Mouse (Mus musculus): ENCODE results near the gene Fam69a.
A peak's percentile ranks its signal among the peaks of the same experiment; 100 is the strongest.
"Not testable (repeated sequence)": the region's sequence is repeated elsewhere in the genome, so short reads cannot be mapped to it uniquely, and the experiment has no call there.

Fam69a gene

DNA sequence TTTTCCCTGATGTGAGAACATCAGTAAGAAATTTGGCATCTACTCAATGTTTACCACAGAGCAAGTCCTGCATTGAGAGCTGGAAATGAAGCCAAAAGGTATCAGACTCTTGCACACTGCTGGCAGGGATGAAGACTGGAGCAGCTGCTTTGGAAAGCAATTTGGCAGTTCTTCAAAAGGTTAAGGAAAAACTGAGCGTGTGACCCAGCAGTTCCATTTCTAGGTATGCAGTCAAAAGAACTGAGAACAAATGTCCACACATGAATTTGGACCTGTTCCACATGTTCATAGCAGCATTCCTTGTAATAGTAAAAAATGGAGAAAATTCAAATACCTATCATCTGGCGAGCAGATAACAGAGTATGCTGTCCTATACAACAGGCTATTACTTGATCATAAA lies 39.3 kb downstream of the Fam69a start:
- no peak for DNase-seq (ENCODE audit: low read depth, low spot score)

DNA sequence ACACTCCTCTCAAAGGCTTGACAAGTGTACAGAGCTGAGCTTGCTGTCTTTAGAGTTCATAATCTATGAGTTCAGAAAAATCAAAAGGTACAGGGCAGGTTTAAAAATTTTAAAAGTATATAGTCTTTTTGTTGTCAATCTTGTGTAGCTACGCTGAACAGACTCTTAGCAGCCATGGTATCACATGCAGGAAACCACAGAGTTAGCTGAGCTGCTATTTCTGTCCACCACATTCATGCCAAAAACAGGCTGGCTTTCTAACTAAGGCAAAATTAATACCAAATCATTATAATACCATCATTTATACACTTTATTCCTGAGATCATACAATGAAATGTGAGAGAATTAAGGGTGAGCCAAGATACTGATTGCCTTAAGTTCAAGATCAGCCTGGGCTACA lies 40.4 kb downstream of the Fam69a start:
- no peak for DNase-seq (ENCODE audit: low read depth, low spot score)

DNA sequence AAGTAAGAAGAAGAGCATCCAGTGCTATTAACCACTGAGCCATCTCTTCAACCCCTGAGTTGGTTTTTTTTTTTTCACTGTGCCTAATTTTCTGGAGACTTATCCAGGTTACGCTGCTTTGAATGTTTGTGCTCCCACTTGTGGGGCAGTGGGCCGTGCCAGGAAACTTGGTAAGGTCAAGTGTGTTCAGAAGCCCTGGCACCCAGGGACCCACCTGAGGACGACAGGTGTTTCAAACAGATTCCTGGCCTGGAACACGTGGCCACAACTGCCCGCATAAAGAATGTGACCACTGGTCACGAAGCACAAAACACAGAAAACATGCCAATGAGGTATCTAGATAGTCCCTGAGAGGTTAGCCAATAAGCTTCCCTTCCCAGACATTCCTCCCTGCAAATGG lies 43.4 kb downstream of the Fam69a start:
- no peak for DNase-seq (ENCODE audit: low read depth, low spot score)

DNA sequence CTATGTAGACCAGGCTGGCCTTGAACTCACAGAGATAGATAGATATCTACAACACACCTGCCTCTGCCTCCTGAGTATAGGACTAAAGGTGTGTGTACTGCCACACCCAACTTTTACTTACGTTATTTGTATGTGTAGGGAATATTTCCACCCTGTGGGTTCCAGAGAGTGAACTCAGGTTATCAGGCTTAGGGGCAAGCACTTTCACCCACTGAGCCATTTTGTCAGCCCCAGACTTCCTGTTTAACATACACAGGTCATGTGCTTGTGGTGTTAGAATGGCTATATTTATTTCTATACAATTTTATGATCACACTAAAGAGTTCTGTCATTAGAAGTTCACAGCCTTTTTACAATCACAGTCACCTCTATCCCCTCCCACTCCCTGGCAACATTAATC lies 43.9 kb downstream of the Fam69a start:
- DNase-seq (ENCODE audit: low read depth, low spot score): no peak

DNA sequence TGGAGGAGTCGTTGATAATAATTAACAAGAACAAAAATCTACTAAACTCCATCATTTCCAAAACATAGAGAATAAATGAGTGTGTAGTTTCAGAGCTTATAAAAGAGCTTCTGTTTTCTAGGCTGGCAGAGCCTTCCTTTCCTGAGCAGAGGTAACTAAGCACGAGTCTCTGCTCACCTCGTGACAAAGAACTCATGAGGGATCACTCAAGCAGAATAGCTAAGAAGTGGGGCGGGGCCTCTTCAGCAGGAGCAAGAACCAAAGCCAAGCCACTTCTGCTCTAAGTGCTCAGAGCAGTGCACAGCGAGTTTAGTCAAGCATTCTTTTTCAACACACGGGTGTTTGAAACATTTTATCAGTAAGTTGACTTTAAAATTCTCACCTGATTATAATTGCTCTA lies 45.7 kb downstream of the Fam69a start:
- DNase-seq (ENCODE audit: low read depth, low spot score): no peak

DNA sequence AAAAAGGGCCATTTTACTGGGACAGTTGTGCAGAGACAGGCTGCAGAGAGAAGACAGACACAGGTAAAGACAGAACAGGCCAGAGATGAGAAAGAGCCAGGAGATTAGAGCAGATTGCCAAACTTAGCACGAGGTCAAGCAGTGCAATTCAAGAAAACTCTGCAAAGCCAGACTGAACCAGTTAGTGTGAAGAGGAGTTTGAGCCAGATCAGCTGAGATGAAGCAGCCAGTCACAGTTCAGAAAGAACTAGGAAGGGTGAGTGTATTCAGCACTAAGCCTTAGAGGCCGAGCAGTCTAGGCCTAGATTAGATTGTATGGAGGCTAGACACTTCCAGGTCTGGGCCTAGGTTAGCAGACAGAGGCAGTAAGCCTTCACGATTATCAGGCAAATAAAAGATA lies 47.2 kb downstream of the Fam69a start:
- no peak for DNase-seq (ENCODE audit: low read depth, low spot score)

DNA sequence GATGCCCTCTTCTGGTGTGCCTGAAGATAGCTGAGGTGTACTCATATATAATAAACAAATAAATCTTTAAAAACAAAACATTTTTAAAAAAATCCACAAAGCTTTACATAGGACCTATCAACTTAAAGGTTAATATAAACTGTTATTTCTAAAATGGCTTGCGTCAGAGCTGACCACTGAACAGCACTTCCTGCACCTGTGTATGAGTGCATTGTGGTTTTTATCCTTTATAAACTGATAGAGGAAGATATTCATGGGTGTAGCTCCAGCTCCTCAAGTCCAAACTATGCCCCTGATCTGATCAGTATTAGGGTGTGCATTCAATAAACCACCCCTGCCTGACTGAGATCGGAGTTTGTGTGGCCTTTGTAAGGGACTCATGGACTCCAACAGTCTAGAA lies 48.0 kb downstream of the Fam69a start:
- DNase-seq (ENCODE audit: low read depth, low spot score): no peak

DNA sequence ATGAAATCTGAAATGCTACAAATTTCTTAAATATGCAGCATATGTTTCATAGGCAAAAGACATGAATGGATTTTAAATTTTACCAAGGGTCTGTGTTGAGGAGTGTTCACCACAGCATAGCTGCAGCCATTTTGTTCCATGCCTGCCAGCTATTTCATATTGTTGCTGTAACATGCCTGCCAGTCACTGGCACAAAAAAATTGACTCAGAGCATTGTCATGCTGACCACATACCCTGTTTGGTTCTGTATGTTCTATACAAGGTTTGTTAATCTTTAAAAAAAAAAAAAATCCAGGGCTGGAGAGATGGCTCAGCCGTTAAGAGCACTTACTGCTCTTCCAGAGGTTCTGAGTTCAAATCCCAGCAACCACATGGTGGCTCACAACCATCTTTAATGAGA lies 48.4 kb downstream of the Fam69a start:
- DNase-seq (ENCODE audit: low read depth, low spot score): not testable (repeated sequence)

DNA sequence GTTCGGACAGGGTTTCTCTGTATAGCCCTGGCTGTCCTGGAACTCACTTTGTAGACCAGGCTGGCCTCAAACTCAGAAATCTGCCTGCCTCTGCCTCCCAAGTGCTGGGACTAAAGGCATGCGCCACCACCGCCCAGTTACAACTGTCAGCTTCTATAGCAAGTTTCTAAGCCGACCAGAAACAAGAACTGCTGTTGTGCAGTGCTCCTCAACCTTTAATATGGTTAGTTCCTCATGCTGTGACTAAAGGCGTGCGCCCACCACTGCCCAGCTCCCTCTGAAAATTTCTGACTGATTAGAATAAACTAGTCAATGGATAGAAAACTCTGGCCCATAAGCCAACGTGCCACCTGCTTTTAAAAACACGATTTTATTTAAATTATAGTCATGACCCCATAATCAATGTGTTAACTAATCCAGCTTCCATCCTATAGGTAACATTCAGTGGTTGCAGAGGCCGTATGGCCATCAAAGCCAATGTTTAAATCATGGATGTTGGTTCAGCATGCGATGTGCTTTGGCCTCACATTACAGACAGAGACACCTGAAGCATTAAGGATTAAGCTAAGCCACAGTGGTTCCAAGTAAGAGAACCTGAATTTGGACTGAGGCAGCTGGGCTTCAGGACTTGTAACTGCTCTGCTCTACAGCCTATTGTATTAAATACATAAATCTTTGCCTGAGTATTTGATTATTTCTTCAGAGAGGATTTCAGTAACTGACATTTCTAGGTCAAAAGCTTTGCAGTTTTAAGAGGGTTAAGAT lies 50.1 kb downstream of the Fam69a start:
- no peak for DNase-seq (ENCODE audit: low read depth, low spot score)

DNA sequence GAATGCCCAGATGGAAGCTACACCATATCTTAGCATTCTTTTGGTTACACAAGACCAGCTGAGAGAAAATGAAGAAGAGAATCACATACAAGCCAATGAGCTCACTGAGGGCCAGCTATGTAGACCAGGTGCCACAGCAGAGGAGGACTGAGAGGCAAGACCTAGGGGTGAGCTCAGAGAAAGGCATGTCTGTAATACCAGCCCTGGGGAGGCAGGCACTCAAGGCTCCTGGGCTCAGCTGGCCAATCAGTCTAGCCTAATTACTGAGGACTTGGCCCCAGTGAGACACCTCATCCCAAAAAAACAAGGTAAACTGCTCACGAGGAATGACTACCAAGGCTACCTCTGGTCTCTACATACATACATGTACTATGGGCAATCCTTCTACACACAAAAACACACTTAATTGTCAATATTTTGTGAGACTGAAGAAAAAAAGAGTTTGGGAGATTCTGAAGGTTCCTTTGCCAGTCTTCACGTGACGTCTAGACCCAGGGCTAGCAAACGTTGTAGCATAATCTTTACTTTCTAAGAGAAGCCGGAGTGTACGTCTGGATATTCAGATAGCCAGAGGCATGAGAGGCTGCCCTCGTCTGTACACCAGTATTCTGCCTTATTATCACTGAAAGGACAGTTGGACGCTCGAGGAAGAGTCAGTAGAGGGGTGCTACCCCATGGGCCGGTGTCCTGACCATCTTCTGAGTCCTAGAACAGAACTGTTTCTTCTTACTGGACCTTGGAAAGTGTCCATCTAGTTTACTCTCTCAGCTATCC lies 51.9 kb downstream of the Fam69a start:
- DNase-seq (ENCODE audit: low read depth, low spot score): no peak

DNA sequence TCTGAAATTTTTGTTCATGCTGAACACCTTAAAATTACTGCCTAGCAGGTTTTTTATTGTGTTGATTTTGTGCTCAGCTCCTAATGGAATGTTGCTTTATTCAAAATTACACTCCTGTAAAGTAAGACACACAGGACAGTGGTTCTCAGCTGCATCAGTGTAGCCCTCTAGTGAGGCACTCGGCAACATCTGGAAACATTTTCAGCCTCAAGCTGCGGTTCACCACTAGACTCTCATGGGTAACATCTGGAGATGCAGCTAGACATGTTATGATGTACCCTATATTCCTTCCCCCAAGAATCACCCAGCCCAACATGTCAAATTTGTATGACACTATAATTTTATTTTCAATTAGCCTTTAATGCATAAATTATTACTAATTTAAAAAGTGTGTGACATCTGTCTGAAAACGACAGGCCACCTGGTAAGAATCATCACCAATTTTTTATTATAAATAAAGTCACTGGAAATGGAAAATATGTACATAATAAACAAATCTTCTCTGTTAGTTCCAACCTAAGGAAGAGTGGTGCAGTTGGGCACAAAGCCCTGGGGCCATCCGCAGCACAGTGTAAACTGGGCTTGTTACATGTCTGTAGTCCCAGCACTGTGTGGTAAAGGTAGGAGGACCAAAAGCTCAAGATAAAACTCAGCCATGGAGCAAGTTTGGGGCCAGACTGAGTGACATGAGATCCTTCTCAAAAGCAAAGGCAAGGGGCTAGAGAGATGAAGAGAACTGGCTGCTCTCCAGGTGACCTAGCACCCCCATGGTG lies 53.5 kb downstream of the Fam69a start:
- DNase-seq (ENCODE audit: low read depth, low spot score): no peak

DNA sequence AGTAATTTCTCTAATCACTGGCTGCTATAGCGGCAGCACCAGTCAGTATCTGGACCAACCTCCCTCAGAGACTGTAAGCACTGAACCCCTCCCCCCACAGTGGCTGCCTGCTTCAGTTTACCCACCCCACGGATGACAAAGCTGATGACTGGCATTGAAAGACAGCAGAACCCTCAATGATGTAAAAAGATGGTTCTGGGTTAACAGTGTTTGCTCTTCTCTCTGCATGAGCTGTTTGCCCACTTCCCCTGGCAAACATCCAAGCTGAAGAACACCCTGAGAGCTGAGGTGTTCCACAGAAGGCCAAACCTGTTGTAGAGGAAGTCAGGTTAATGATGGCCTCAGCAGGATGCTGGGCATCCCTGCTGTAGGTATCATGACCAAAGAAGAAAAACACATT lies 54.3 kb downstream of the Fam69a start:
- DNase-seq (ENCODE audit: low read depth, low spot score): no peak

DNA sequence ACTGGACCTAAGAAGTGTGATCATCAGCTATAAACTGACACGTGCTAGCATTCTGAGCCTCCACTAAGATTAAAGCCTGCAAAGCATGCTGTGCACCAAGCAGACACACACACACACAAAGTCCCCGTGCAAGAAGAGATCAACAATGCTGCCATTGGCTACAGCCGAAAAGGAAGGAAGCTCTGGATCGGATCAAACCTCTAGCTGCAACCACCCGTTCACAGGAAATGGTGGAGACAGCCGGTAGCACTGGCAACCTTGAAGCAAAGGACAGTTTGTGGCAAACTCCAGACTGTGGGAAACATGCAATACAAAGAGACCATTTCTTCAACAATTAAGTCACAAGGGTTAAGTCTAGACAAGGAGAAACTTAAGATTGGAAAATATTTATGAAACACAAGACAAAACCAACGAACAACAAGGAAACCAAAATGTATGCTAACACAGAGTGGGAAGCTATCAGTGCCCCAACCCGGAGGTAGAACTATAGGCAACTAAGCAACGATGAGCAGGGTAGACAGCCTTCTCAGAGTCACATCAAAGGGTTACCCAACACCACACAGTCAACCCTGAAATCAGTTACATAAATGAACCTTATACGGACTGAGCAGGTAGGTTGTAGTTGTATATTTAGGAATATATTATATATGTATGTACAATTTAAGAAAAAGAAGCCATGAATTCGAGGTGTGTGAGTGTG lies 60.2 kb downstream of the Fam69a start:
- no peak for DNase-seq (ENCODE audit: low read depth, low spot score)

DNA sequence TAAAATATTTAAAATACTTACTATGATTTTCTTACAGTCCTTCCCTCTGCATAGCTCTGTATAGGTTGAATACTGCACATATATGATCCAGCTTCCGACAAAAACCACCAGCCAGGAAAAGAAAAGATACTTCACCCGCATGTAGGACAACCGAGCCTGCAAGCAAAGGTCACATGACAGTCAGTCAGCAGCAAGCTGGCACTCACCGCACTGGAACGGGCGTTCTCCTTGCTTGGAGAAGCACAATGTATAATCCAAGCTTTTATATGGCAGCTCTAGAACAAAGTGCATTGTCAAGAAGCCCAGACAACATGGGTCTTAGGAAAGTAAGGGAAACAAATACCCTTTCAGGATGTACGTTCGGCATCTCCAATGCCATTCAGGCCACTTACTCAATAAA lies 62.3 kb downstream of the Fam69a start:
- DNase-seq (ENCODE audit: low read depth, low spot score): no peak

DNA sequence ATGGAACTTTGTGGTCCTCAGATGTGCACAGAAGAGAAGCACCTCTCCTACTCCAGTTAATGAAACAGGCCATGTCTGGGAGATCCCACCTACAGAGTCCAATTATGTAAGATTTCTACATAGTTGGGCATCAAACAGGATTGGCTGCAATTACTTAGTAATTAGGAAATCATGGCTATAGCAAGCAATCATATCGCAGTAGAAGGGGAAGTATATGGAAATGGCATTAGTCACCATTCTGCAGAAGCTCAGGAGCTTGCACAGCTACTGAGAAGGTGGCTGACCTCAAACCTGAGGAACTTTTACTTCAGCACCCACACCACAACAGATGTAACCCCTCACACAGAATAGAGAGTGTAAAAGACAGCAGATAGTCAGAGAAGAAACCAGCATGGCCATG lies 64.0 kb downstream of the Fam69a start:
- DNase-seq (ENCODE audit: low read depth, low spot score): no peak

DNA sequence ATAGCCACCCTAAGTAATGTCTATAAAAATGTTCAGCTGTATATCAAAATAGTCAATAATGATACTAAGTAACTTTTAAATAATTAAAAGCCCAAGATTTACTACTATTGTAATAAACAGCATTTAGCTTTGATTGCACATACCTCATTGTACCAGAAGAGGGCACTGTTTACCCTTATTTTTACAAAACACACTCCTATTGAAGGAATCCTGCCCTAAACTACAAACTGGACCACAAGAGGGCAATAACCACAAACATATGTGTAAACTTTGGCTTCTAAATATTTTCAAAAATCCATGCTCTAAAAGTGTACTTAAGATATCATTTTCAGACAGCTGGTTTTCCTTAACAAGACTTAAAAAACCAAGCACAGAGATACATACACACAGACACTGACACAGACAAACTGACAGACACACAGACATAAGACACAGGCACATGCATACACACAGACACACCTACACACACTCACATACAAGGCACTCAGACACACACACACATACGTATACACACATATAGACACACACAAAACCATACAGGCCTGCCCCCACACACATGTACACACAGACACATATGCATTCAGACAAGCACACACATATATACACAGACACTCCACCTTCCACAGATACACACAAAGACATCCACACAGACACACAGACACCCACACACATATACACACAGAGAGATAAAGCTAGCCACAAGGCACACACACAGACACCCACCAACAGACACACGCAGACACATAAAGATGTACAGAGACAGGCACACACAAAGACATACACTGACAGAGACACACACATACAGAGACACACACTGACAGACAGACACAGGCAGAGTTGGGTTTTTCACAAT lies 65.3 kb downstream of the Fam69a start:
- DNase-seq (ENCODE audit: low read depth, low spot score): peak; percentile 32

DNA sequence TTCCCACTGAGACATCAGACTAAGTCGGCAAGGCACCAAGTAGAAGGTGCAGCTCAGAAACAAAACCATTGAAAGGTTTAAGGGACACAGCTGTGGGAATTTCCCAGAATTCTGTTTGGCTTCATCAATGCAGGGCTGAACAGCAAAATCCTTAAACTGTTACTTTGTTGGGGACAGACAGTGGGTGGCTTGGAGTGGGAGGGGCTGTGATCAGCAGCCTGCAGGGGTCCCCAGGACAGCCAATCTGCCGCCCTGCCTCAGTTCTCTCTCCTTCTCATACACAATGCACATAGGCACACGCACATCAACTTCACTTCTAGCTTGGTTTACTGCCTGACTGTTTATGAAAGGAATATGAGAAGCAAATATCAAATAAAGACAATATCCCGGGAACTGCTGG lies 71.6 kb downstream of the Fam69a start:
- DNase-seq (ENCODE audit: low read depth, low spot score): no peak

DNA sequence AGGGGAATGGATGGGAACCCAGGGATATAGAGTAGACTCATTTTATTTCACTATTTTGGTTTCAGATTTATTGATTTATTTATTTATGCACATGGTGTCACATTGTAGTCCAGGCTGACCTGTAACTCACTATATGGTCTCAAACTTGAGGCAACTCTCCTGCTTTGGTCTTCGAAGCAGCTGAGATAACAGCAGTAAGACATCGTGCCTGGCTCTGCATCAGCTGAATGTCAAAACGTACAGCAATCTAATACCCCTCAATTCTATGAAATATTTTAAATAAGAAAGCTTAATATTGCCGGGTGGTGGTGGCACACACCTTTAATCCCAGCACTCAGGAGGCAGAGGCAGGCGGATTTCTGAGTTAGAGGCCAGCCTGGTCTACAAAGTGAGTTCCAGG lies 75.9 kb downstream of the Fam69a start:
- no peak for DNase-seq (ENCODE audit: low read depth, low spot score)

DNA sequence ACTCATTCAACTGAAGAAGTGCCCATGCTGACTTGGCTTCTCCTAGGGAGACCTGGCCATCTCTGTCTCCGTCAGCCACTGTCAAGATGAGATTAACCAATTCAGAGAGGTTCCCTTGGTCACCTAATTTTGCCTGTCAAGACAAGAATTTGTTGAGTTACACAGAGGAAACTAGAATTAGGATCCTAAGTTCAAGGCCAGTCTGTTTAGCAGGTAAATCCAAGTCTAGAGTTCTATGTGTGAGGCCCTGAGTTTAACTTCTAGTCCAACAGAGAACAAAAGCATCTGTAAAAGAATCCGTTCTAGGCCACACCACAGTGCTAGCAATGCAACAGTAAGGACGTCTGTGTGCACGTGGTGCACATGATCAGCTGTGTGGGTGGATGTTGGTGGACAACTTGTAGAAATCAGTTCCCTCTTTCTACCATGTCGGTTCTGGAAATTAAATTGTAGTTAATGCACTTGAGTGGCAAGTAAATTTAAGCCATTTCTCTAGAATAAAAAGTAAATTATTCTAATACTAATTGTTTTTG lies 76.7 kb downstream of the Fam69a start:
- DNase-seq (ENCODE audit: low read depth, low spot score): no peak

DNA sequence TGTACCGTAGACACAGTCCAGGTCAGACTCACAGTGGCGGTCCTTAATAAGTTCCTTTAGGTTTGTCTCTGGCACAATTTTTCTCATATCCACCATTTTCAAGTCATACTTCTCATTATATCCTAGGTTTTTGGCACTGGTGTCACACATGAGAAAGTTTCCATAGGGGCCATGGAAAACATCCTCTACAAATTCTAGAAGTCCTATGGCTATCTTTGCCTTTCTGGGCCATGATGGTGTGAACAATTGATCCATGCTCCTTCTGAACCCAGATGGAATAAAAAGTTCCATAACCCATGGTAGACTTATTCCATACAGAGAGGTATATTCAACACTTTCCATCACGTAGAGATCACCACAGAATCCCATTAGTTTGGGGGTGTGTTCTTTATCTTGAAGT lies 77.2 kb downstream of the Fam69a start:
- no peak for DNase-seq (ENCODE audit: low read depth, low spot score)
